Mouse (Mus musculus) gastrocnemius, adult 18-20 months (tissue): ENCODE measurements around the gene Cct8l1. TPM values are rescaled to one million over a fixed set of nuclear protein-coding genes. Genes with fewer than 3 reads are reported as not detected.

ENCODE experiments used
- total RNA-seq, 2 experiments: library from RNA; stranded (reverse); gene quantifications; 2 replicates each; pipeline ENCODE4 v1.2.3; 2021

Gene Cct8l1
- total RNA-seq, 2 experiments from 2014 or later = 0.16 TPM; not detected in 1

Other genes starting within 250 kb of the Cct8l1 start
- gene Kmt2c, start 17.3 kb upstream of the Cct8l1 start, total RNA-seq = 10 to 100 TPM; 31.0 to 37.1 TPM
- gene Xrcc2, start 189.8 kb downstream of the Cct8l1 start, total RNA-seq = 1 to 10 TPM; 3.0 to 3.9 TPM
- gene Actr3b, start 243.9 kb downstream of the Cct8l1 start, total RNA-seq = 10 to 100 TPM; 10.7 to 21.0 TPM